Mouse (Mus musculus) urinary bladder, postnatal 10 days (tissue): ENCODE measurements around the gene Ndufaf2.

ENCODE experiments used
- DNase-seq: peaks from one replicate; pipeline ENCODE4 v3.0.0; 2022; ENCODE audit warnings: low spot score

Ndufaf2 gene

GRCm38 (mm10) chr13:107961972-107962371 is 196.5 kb downstream of the Ndufaf2 start:
- no peak for DNase-seq

- no peak for DNase-seq
These were observed 196.9 kb downstream of the Ndufaf2 start for GRCm38 (mm10) chr13:107961501-107961900.

GRCm38 (mm10) chr13:107960549-107960948 is 197.9 kb downstream of the Ndufaf2 start:
- no peak for DNase-seq

- DNase-seq = no peak
These were observed 198.5 kb downstream of the Ndufaf2 start for GRCm38 (mm10) chr13:107959891-107960290.

- no peak for DNase-seq
These were observed 202.2 kb downstream of the Ndufaf2 start for GRCm38 (mm10) chr13:107956246-107956645.

- no peak for DNase-seq
These were observed 202.9 kb downstream of the Ndufaf2 start for GRCm38 (mm10) chr13:107955327-107956110.

- no peak for DNase-seq
These were observed 203.8 kb downstream of the Ndufaf2 start for GRCm38 (mm10) chr13:107954445-107955261.

GRCm38 (mm10) chr13:107954100-107954444 is 204.4 kb downstream of the Ndufaf2 start:
- no peak for DNase-seq
